Mouse (Mus musculus): Measurements from ENCODE around the gene Por. TPM values are rescaled to one million over a fixed set of nuclear protein-coding genes. Genes with fewer than 3 reads are reported as not detected.

Gene Por
- polyA plus RNA-seq, 1 experiment from 2014 or later, result 93.5 TPM

DNA sequence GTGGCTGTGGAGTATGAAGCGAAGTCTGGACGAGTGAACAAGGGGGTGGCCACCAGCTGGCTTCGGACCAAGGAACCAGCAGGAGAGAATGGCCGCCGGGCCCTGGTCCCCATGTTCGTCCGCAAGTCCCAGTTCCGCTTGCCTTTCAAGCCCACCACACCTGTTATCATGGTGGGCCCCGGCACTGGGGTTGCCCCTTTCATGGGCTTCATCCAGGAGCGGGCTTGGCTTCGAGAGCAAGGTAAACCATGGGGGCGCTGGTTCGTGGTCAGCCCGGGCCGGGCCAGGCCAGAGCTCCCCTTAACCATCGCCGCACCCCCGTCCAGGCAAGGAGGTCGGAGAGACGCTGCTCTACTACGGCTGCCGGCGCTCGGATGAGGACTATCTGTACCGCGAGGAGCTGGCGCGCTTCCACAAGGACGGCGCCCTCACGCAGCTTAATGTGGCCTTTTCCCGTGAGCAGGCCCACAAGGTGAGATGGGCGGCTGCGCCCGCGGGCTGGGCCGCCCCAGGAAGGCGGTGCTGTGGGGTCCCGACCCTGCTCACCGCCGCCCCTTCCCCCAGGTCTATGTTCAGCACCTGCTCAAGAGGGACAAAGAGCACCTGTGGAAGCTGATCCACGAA lies 64.3 kb downstream of the Por start:
- WGBS, result 95% methylated on average over 42 of the region's 42 CpGs
- Histone ChIP-seq H3K27ac (no peak overlapping the region), H3K9ac (no peak overlapping the region), H3K4me3 (no peak overlapping the region), H3K4me2 (replicated peaks) (no peak overlapping the region), H3K9me3 (no peaks in the 10 kb centered on the region), H3K4me1 (no peaks in the 10 kb centered on the region), H3K36me3 (peaks cover 91% of the 10 kb centered on the region), H3K27me3 (no peaks in the 10 kb centered on the region)
- no peak for ATAC-seq (ENCODE audit: low FRiP score, low read depth)

DNA sequence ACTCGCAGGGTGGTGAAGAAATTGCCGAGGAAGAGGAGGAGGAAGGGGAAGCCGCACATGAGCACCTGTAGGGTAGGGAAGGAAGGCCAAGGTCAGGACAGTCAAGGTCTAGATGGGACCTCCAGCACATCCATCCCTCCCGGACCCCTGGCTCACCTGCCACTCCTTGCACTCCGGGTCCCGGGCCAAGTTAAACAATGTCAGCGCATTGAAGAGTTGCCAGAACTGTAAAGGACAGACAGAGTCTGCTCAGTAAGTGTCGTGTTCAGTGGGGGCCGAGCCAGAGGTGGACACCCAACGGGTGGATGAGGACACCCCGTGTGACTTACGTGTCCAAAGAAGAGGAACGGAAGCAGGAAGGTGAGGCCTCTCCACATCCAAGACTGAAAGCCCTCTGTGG lies 65.9 kb downstream of the Por start:
- Histone ChIP-seq H3K36me3 (peaks cover 85% of the 10 kb centered on the region), H3K4me2 (replicated peaks) (no peak overlapping the region), H3K27ac (no peak overlapping the region), H3K4me3 (no peak overlapping the region), H3K27me3 (no peaks in the 10 kb centered on the region), H3K9ac (no peak overlapping the region), H3K9me3 (no peaks in the 10 kb centered on the region), H3K4me1 (no peaks in the 10 kb centered on the region)
- 91% methylated on average over 13 of the region's 13 CpGs for WGBS
- ATAC-seq (ENCODE audit: low FRiP score, low read depth), result no peak

- Histone ChIP-seq H3K4me2 (replicated peaks) (no peak overlapping the region), H3K4me3 (no peak overlapping the region), H3K9me3 (no peaks in the 10 kb centered on the region), H3K27ac (no peak overlapping the region), H3K9ac (no peak overlapping the region), H3K36me3 (peaks cover 85% of the 10 kb centered on the region), H3K27me3 (no peaks in the 10 kb centered on the region), H3K4me1 (no peaks in the 10 kb centered on the region)
- ATAC-seq (ENCODE audit: low FRiP score, low read depth), result no peak
- WGBS, result 87% methylated on average over 16 of the region's 16 CpGs
These were observed 66.7 kb downstream of the Por start for GRCm38 (mm10) chr5:135736544-135736943.

DNA sequence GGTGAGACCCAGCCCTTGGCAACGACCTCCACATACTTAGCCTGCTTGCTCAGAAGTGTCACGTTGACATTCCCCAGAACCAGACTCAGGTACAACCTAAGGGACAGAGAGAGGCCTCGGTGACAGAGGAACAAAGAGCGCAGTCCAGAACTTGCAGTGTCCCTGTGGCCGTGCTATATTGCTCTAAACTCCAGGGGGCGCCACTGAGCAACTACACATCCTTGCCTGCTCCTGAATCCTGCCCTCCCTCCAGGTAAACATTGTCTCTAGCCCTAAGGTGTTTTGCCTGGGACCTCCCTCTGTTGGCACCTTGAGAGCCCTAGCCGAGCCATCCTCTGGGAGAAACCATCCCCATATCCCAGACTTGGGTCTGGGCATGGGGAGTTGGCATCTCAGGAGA lies 67.3 kb downstream of the Por start:
- no peaks in the 10 kb centered on the region for H3K27me3 ChIP-seq
- H3K36me3 ChIP-seq, result peaks cover 83% of the 10 kb centered on the region
- 77% methylated on average over 7 of the region's 7 CpGs for WGBS
- H3K27ac ChIP-seq, result no peak overlapping the region
- no peaks in the 10 kb centered on the region for H3K9me3 ChIP-seq
- H3K4me1 ChIP-seq, result no peaks in the 10 kb centered on the region
- H3K4me3 ChIP-seq, result no peak overlapping the region
- no peak overlapping the region for H3K4me2 ChIP-seq (replicated peaks)
- no peak for ATAC-seq (ENCODE audit: low FRiP score, low read depth)
- no peak overlapping the region for H3K9ac ChIP-seq

DNA sequence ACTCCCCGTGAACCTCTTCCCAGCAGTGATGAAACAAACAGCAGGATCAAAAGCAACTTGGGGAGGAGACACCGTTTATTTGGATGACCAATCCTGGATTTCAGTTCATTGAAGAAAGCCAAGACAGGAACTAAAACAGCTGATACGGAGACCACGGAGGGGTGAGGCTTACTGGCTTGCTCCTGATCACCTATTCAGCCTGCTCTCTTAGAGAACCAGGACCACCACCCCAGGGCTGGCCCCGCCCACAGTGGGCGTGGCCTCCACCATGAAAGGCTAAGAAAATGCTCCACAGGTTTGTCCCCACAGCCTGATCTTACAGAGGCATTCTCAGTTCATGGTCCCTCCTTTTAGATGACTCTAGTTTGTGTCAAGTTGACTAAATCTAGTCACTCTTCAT lies 68.4 kb downstream of the Por start:
- H3K36me3 ChIP-seq, result peaks cover 71% of the 10 kb centered on the region
- no peak for ATAC-seq (ENCODE audit: low FRiP score, low read depth)
- H3K27me3 ChIP-seq, result no peaks in the 10 kb centered on the region

GRCm38 (mm10) chr5:135742156-135742555 lies 72.3 kb downstream of the Por start:
- H3K4me2 ChIP-seq (replicated peaks), result no peak overlapping the region
- no peak for ATAC-seq (ENCODE audit: low FRiP score, low read depth)
- H3K36me3 ChIP-seq, result peaks cover 33% of the 10 kb centered on the region
- 50% methylated on average over 10 of the region's 10 CpGs for WGBS
- no peaks in the 10 kb centered on the region for H3K27me3 ChIP-seq
- no peaks in the 10 kb centered on the region for H3K9me3 ChIP-seq
- no peak overlapping the region; the same call in 1 of the 2 replicates for H3K4me3 ChIP-seq
- no peak overlapping the region for H3K9ac ChIP-seq
- peaks cover 23% of the 10 kb centered on the region for H3K4me1 ChIP-seq
- no peak overlapping the region for H3K27ac ChIP-seq

More for the DNA sequence above, 68.4 kb downstream of the Por start:
- no peaks in the 10 kb centered on the region for H3K9me3 ChIP-seq
- H3K4me3 ChIP-seq, result no peak overlapping the region
- 26% methylated on average over 6 of the region's 6 CpGs for WGBS
- peaks cover 11% of the 10 kb centered on the region for H3K4me1 ChIP-seq
- no peak overlapping the region for H3K9ac ChIP-seq
- H3K4me2 ChIP-seq (replicated peaks), result no peak overlapping the region
- H3K27ac ChIP-seq, result no peak overlapping the region

DNA sequence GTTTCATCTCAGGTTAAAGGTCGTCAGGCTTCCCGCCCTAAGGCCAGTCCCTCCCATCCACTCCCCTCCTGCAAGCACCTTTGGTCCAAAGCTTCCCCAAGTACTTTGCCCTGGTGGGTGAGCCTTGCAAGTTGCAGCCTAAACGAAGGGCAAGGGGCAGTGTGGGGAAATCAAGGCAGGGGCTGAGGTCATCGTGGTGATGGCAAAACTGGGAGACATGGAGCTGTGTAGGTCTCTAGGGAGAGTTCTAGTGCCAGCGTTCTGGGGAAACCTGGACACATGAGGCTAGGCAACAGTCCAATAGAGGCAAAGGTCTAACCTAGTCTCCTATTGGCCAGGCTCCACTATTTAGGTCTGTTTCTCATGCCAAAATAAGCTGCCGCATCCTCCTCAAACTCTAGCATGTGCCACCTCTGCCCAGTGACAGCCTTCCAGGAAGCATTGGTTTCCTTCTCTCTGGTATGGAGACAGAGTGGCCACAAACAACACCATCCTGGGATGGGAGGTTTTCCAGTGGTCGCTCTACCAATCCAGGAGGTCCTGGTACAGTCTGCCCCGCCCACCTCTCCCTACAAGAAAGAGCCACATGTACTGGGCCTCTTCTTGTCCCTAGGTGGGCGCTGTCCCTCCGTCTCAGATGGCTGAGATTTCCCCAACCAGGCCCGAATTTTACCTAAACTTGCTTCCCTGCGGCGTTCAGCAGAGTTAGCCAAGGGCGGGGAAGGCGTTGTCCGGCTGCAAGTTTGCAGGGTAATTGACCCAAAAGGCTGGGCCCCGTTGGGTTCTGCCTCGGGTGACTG lies 73.3 kb downstream of the Por start:
- Histone ChIP-seq H3K4me3 (peak overlapping the region; percentile 85), H3K27ac (no peak overlapping the region), H3K27me3 (no peaks in the 10 kb centered on the region), H3K9me3 (peaks cover 6% of the 10 kb centered on the region; the same call in 1 of the 2 replicates), H3K4me2 (replicated peaks) (peak overlapping the region; percentile 92), H3K4me1 (peaks cover 23% of the 10 kb centered on the region), H3K36me3 (peaks cover 23% of the 10 kb centered on the region), H3K9ac (peak overlapping the region; percentile 87)
- no peak for ATAC-seq (ENCODE audit: low FRiP score, low read depth)
- 21% methylated on average over 18 of the region's 18 CpGs for WGBS

- H3K36me3 ChIP-seq, result peaks cover 22% of the 10 kb centered on the region
- no peaks in the 10 kb centered on the region for H3K27me3 ChIP-seq
- H3K4me3 ChIP-seq, result peak within 1 kb of the TSS; percentile 85
- H3K27ac ChIP-seq, result peak within 1 kb of the TSS; percentile 63; the same call in 1 of the 2 replicates
- WGBS, result under 1% methylated on average over 60 of the region's 60 CpGs
- peak; percentile 97 for ATAC-seq (ENCODE audit: low FRiP score, low read depth)
- H3K4me1 ChIP-seq, result peaks cover 23% of the 10 kb centered on the region
- H3K4me2 ChIP-seq (replicated peaks), result peak within 1 kb of the TSS; percentile 92
- H3K9ac ChIP-seq, result peak within 1 kb of the TSS; percentile 87
- peaks cover 6% of the 10 kb centered on the region; the same call in 1 of the 2 replicates for H3K9me3 ChIP-seq
These were observed 74.1 kb downstream of the Por start, which contains the start of gene Tmem120a for GRCm38 (mm10) chr5:135743741-135744609. TSS of gene Tmem120a (minus strand) at chr5:135744448.

GRCm38 (mm10) chr5:135744742-135745141 lies 74.9 kb downstream of the Por start:
- Histone ChIP-seq H3K4me1 (peaks cover 23% of the 10 kb centered on the region), H3K9ac (peak overlapping the region; percentile 61), H3K4me2 (replicated peaks) (peak overlapping the region; percentile 92), H3K4me3 (peak overlapping the region; percentile 85), H3K9me3 (peaks cover 6% of the 10 kb centered on the region; the same call in 1 of the 2 replicates), H3K27me3 (no peaks in the 10 kb centered on the region), H3K27ac (peak overlapping the region; percentile 63; the same call in 1 of the 2 replicates), H3K36me3 (peaks cover 18% of the 10 kb centered on the region)
- WGBS, result 18% methylated on average over 12 of the region's 12 CpGs
- no peak for ATAC-seq (ENCODE audit: low FRiP score, low read depth)

DNA sequence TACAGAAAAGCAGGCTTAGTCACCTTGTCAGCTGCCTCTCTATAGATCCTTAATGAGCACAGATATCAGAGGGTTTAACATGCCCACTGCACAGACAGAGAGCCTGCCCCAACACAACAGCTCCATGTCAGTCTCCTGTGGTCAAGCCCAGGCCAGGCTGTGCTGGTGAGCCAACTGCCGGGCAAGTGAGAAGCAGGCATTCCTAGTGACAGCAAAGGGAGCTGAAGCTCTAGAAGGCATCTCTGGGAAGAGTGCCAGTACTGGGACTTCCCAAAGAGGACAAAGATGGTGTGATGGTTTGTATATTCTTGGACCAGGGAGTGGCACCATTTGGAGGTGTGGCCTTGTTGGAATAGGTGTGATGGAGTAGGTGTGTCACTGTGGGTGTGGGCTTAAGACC lies 81.2 kb downstream of the Por start:
- Histone ChIP-seq H3K9ac (no peak overlapping the region), H3K9me3 (peaks cover 6% of the 10 kb centered on the region; the same call in 1 of the 2 replicates), H3K27ac (no peak overlapping the region), H3K4me1 (no peaks in the 10 kb centered on the region), H3K27me3 (no peaks in the 10 kb centered on the region), H3K4me2 (replicated peaks) (no peak overlapping the region), H3K4me3 (no peak overlapping the region), H3K36me3 (no peaks in the 10 kb centered on the region)
- whole genome bisulfite sequencing, result 88% methylated on average over 1 of the region's 1 CpGs
- ATAC-seq (ENCODE audit: low FRiP score, low read depth), result no peak

GRCm38 (mm10) chr5:135751595-135751994 lies 81.8 kb downstream of the Por start:
- Histone ChIP-seq H3K27ac (no peak overlapping the region), H3K9me3 (peaks cover 6% of the 10 kb centered on the region; the same call in 1 of the 2 replicates)
- no peak for ATAC-seq (ENCODE audit: low FRiP score, low read depth)

DNA sequence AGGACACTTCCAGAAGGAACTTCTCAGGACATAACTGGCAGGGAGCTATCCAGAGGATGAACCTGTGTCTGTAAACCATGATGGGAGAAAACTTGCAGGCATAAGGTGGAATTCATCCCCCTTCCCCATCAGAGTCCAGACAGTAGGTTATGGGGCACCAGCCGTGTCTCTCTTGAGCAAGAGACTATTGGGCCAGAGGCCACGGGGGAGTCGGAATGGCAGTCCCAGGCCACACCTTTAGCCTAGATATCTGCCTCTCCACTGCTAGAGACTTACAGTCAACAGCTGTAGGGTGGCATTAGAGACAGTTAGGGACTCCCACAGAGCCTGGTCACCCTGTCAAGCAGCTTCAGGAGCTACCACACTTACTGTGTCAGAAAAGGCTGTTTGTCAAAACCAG lies 92.0 kb downstream of the Por start:
- no peak for ATAC-seq (ENCODE audit: low FRiP score, low read depth)
- H3K4me2 ChIP-seq (replicated peaks), result no peak overlapping the region
- no peak overlapping the region for H3K4me3 ChIP-seq
- H3K27me3 ChIP-seq, result no peaks in the 10 kb centered on the region
- no peak overlapping the region for H3K9ac ChIP-seq
- H3K4me1 ChIP-seq, result no peaks in the 10 kb centered on the region
- WGBS, result 70% methylated on average over 3 of the region's 3 CpGs
- H3K27ac ChIP-seq, result no peak overlapping the region
- H3K9me3 ChIP-seq, result no peaks in the 10 kb centered on the region
- H3K36me3 ChIP-seq, result no peaks in the 10 kb centered on the region

More at GRCm38 (mm10) chr5:135751595-135751994, 81.8 kb downstream of the Por start:
- no peaks in the 10 kb centered on the region for H3K36me3 ChIP-seq
- no peaks in the 10 kb centered on the region for H3K4me1 ChIP-seq
- H3K4me2 ChIP-seq (replicated peaks), result no peak overlapping the region
- H3K27me3 ChIP-seq, result no peaks in the 10 kb centered on the region
- no peak overlapping the region for H3K9ac ChIP-seq
- H3K4me3 ChIP-seq, result no peak overlapping the region
- 72% methylated on average over 2 of the region's 2 CpGs for WGBS
